Mouse (Mus musculus) ES-Bruce4 (cell line): ENCODE results near the gene Grid2.

Experiments
- CTCF ChIP-seq: IDR thresholded peaks from one replicate; pipeline ENCODE4 v1.8.1; 2011; ENCODE audit warnings: low read depth, low read length
- EP300 ChIP-seq: IDR thresholded peaks from 2 replicates; pipeline ENCODE4 v1.6.1; 2011; ENCODE audit warnings: low read depth, low read length; ENCODE audit not compliant: insufficient read depth
- POLR2A ChIP-seq: IDR thresholded peaks from one replicate; pipeline ENCODE4 v1.8.1; 2011; ENCODE audit warnings: low read length; ENCODE audit not compliant: insufficient read depth

GRCm38 (mm10) chr6:63257876-63258275, 2.2 kb downstream of the Grid2 start:
- no peak for TF ChIP-seq CTCF
- TF ChIP-seq POLR2A: no peak
- no peak for TF ChIP-seq EP300
